Mouse (Mus musculus): Measurements from ENCODE around the gene Maco1.
A peak's percentile ranks its signal among the peaks of the same experiment; 100 is the strongest.

Maco1 gene

DNA sequence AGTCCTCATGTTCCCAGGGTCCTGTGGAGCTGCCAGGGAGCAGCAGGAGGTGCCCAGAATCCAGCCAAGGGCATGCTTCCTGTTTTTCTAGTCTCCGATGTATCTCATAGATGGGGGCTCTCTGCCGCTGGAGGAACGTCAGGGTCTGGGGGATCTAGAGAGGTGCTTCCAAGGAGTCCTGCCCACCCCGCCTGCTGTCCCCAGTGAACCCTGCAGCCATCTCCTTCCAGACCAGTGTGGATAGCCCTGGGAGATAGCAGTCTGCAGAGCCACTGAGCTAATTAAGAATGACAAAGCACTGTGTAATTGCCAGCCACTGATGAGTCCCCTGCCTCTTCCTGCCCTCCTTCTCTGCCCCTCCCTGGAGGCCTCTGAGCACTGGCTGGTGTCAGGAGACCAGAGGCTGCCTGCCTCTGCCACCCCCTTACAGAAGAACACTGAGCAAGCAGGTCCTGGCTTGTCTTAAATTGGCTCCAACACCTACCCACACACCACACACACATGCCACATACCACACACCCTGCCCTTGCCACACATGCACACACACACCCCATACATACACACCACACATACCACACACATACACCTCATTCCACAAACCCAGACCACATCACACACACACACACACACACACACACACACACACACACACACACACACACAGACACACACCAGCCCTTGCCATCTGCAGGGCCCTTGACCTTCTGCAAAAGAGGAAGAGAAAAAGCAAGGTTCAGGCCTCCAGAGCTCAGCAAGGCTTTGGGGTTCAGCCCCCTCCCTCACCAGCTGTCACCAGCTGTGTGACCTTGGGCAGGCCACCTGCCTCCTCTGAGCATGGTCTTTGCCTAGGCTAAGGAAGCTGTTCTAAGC, 80.1 kb downstream of the Maco1 start:
- DNase-seq (ENCODE audit: low spot score) = peak; percentile 40

DNA sequence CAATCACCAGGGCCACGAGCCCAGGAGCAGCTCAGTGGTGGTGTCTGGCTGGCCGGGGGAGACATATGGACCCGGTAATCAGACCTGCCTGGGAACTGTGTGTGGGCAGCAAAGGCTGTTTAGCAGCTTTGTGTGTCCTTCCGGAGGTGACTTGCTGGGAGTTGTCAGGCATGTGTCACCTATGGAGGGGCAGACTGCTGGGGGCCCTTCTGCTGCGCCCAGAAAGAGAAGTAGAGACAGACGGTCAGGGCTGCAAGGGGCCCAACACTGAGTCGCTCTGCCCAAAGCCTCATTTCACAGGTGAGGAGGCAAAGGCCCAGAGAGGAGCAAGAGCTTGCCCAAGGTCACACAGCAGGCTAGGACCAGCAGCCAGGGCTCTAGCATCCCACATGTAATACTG, 83.3 kb downstream of the Maco1 start:
- DNase-seq (ENCODE audit: low spot score) = no peak

DNA sequence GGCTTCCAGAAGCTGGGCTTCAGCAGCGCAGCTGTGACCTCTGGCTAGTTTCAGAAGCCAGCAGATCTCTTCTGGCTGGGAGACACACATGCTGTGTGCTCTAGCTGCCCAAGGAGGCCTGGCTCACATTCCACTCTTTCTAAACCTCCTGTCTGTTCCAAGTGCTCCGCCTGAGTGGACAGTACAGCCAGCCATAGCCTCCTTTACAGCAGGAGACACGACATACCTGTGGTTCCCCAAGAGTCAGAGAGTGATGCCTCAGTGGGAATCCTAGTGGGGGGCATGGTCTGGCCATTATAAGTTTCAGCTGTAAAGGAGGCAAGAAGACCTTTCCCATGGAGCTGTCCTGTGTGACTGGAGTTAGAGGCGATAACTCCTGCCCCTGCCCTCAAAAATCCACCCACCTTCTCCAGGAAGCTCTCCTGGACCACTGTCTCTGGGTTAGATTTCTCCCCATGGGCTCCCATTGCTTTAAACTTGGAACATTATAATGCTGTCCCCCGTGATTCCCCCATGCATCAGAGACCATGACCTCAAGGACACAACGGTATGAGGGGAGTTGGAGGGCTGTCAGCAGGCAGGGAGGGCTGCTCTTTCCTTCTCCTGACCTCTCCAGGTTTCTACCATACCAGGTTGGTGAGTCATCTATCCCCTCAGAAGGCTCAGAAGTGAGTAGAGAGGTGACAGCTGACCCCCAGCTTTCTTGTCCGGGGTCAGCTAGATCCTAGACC, 83.9 kb downstream of the Maco1 start:
- DNase-seq (ENCODE audit: low spot score) = no peak

DNA sequence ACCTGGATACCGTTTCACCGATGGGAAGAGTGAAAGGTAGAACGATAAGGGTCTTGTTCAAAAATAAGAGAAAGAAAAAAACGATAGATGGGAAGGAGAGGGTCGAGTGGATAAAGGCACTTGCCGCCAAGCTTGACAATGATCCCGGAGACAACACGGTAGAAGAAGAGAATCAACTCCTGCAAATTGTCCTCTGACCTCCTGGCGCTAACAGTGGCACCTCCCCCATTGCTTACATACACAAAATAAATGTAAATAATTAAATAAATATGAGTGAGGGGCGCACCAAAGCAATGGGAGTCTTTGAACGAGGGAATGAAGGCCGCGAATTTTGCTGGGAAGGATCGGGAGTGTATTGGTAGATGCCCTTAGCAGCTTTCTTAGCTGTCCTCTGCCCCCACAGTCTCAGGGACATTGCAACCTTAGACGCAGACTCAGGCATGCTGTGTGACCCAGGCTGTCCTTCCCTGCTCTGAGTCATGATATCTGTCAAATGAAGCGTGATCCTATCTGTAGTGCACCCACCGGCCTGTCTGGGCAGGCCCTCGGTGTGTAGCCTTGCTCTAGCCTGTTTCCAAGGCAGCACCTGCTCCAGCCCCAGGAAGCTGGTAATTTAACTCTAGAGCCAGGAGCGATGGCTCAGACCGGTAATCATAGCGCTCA, 84.8 kb downstream of the Maco1 start:
- no peak for DNase-seq (ENCODE audit: low spot score)

DNA sequence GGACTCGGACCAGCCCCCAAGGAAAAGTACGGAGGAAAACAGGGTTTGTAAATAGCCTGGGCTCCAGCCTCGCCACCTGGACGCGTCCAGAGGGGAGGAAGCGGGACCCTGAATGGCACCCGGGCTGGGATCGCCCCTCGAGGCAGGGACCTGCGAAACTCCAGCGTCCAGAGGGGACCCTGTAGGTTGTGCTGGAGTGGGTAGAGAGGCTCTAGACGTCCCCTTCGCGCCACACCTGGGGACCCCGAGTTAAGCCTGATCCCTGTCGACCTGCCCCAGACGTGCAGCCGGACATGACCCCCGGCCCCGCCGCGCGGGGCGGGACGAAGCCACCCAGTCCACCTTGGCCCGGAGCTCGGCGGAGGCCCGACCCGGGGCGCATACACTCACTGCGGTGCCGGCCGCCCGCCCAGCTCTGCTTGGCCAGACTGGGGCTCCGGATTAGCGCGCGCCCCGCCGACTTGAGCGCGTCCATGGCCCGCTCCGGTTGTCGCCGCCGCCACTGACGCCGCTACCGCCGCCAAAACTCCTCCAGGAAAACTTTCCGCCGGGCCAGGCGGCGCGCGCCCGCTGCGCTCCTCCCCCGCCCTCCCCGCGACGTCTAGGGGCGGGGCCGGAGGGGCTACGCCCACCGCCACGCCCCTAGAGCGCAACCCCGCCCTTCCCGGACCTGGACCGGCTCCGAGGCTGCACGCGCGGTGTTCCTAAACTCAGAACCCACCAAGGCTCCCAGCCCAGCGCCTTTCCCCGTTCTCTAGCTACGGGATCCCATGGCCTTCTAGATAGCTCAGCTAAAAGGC, 85.5 kb downstream of the Maco1 start, which contains the start of gene Ldlrap1:
TSS of gene Ldlrap1 (minus strand) at position 599 of the 800 bp plus-strand sequence.
- DNase-seq (ENCODE audit: low spot score) = peak; percentile 79

DNA sequence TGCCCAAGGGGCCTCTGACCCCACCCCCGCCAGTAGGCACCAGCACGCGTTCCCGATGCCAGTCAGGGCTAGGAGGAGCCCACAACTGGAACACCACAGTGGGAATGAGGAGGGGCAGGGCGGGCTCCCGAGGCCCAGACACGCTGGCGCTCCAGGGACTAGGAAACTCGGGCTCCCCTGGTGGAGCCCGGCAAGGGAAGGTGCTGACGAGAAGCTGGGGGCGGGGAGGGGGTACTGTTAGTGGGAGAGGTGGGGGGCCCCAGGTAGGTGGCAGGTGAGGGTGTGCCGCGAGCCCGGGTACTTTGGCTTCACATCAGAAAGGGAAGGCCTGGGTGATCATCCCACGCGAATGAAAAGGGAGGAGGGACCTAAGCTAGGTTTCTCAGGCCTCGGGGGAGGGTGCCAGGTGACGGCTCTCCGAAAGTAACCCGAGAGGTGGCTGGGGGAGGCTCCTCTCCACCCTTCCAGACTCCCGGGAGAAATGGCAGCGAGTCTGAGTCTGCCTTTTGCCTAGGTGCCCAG, 86.2 kb downstream of the Maco1 start:
- DNase-seq (ENCODE audit: low spot score) = no peak

- DNase-seq (ENCODE audit: low spot score) = no peak
These were observed 86.9 kb downstream of the Maco1 start for GRCm38 (mm10) chr4:134766277-134766676.

DNA sequence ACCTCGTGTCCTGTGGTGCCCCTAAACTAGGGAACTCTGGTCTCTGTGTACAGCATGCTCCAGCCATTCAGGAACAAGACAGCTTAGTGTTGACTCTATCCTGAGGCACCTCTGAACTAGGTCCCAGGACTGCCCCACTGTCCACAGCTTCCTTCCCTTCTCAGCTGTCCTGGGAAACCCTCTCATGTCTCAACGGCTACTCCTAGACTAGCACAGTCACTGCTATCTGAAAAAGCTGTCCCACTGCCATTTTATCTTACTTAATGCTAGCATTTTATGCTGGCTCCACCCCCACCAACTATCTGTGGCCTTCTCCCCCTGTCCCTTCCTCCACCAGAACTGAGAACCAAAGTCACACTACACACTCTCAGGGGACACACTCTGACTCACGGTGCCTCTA, 88.8 kb downstream of the Maco1 start:
- DNase-seq (ENCODE audit: low spot score) = no peak

DNA sequence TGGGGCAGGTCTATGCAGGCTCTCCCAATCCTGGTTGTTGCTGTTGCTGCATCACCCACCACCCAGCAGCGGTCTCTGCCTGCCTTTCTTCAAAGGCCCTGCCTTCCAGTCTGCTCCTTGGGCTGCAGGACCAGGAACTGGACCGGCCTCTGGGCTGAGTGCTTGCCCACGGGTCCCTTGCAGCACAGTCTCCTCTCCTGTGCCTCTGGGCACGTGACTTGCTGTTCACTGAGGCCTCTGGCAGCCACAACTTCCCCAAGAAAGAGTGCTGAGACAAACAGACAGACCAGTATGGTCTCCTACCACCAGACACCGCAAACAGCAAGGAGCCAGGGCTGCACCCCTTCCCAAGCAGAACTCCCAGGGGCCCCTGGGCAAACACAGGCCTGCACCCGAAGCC, 90.8 kb downstream of the Maco1 start:
- no peak for DNase-seq (ENCODE audit: low spot score)

GRCm38 (mm10) chr4:134760793-134761201, 92.3 kb downstream of the Maco1 start:
- peak; percentile 47 for DNase-seq (ENCODE audit: low spot score)

- no peak for DNase-seq (ENCODE audit: low spot score)
These were observed 92.9 kb downstream of the Maco1 start for GRCm38 (mm10) chr4:134760281-134760680.

GRCm38 (mm10) chr4:134759564-134759963, 93.6 kb downstream of the Maco1 start:
- DNase-seq (ENCODE audit: low spot score) = no peak

GRCm38 (mm10) chr4:134758922-134759321, 94.2 kb downstream of the Maco1 start:
- no peak for DNase-seq (ENCODE audit: low spot score)

DNA sequence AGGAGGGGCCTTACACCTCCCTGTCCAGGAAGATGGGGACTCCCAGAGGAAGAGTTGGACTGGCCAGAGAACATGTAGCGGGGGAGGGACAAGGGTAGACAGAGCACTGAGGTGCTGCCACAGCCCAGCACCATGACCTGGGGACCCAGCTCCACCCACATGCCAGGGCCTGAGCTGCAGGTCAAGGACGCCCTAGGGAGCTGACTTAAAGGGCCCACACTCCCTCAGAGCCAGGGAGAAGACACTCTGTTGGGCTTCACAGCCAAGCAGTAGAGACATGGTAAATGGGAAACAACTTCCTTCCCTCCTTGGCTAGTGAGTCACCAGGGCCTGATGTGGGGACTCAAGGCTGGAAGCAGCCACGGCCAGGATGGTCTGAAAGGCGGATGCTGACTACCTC, 94.8 kb downstream of the Maco1 start:
- DNase-seq (ENCODE audit: low spot score) = no peak

- no peak for DNase-seq (ENCODE audit: low spot score)
These were observed 96.2 kb downstream of the Maco1 start for GRCm38 (mm10) chr4:134756953-134757352.

GRCm38 (mm10) chr4:134754941-134755340, 98.2 kb downstream of the Maco1 start:
- DNase-seq (ENCODE audit: low spot score) = no peak

GRCm38 (mm10) chr4:134754371-134754770, 98.8 kb downstream of the Maco1 start:
- no peak for DNase-seq (ENCODE audit: low spot score)

DNA sequence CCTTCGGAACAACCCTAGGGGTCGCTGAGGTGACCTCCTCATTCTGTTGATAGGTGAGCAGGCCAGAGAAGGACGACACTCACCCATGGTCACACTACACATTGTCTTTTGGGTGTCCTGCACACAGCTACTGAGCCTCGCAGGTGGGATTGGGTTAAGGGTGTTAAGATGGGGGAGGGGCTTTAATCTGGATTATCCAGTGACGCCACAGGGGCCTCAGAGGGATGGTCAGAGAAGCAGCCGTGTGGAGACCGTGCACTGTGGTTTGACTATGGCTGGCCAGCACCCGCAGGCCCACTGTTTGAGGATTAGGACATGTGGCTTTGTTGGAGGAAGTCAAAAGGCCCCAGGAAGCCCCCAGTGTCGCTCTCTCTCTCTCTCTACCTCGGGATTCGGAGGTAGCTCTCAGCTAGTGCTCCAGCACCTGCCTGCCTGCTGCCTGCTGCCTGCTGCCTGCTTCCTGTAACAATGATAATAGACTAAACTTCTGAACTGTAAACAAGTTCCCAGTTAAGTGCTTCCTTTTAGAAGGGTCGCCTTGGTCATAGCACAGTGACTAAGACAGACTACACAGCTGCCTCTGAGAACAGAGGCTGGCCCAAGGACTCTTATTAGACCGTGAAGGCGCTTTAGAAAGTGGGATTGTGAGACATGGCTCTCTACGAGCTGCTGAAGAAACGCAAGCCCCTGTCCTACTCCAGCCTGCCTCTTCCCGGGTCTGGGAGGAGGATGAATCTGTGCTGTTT, 99.5 kb downstream of the Maco1 start:
- no peak for DNase-seq (ENCODE audit: low spot score)

- no peak for DNase-seq (ENCODE audit: low spot score)
These were observed 100.2 kb downstream of the Maco1 start for GRCm38 (mm10) chr4:134752911-134753426.

All from spleen, adult 12 weeks (tissue).